In genomic region chr4:145161243-145161642, GRCm38 (mm10) we compare ENCODE assay signal across 11 mouse cellular contexts. TPM values are rescaled to one million over a fixed set of nuclear protein-coding genes. Genes with fewer than 3 reads are reported as not detected.
DNase-seq lines count a peak whose midpoint lies in the region; ATAC-seq lines count a peak whose summit lies in the region.
"Had no signal": no experiment of that assay in that cellular context is flagged by ENCODE, and none has a peak within 500 bp of the region (broad histone marks: within the 10 kb centered on the region; RNA-seq: fewer than 3 reads in every experiment).

No protein-coding gene starts in this region.

- 0 out of 2 replicates have a peak, but pooled peaks cover 5% of the 10 kb centered on the region for H3K36me3 ChIP-seq in hindbrain, embryonic 11.5 days (ENCODE audit: control insufficient read depth, insufficient read depth, low read length)
- H3K36me3 ChIP-seq in hindbrain, embryonic 12.5 days = peaks cover 84% of the 10 kb centered on the region

- H3K4me3 ChIP-seq in hindbrain, embryonic 11.5 days (ENCODE audit: low read depth, low read length) = no peak overlapping the region
- H3K4me3 ChIP-seq in hindbrain, embryonic 12.5 days = no peak overlapping the region
- H3K4me3 ChIP-seq: embryonic facial prominence, embryonic 12.5 days; heart, embryonic 13.5 days had no signal

- no peaks in the 10 kb centered on the region for H3K9me3 ChIP-seq in hindbrain, embryonic 11.5 days (ENCODE audit: control insufficient read depth, low read length)
- no peaks in the 10 kb centered on the region for H3K9me3 ChIP-seq in hindbrain, embryonic 12.5 days (replicated peaks)
- H3K9me3 ChIP-seq: embryonic facial prominence, embryonic 12.5 days; heart, embryonic 13.5 days had no signal

- no peak overlapping the region for H3K4me2 ChIP-seq in hindbrain, embryonic 11.5 days (replicated peaks; ENCODE audit: low read depth, low read length)
- H3K4me2 ChIP-seq in hindbrain, embryonic 12.5 days (replicated peaks) = no peak overlapping the region
- H3K4me2 ChIP-seq: embryonic facial prominence, embryonic 12.5 days; heart, embryonic 13.5 days had no signal

- ATAC-seq in hindbrain, embryonic 11.5 days (ENCODE audit: low FRiP score) = 0 out of 2 replicates have a peak, but pooled peaks have one; percentile 40
- ATAC-seq in hindbrain, embryonic 12.5 days (ENCODE audit: low FRiP score) = no peak

- H3K9ac ChIP-seq in hindbrain, embryonic 11.5 days (ENCODE audit: low read depth, low read length) = no peak overlapping the region
- no peak overlapping the region for H3K9ac ChIP-seq in hindbrain, embryonic 12.5 days
- H3K9ac ChIP-seq: embryonic facial prominence, embryonic 12.5 days; heart, embryonic 13.5 days had no signal

- H3K27ac ChIP-seq in hindbrain, embryonic 11.5 days (ENCODE audit: low read depth, low read length) = no peak overlapping the region
- no peak overlapping the region for H3K27ac ChIP-seq in hindbrain, embryonic 12.5 days
- H3K27ac ChIP-seq: embryonic facial prominence, embryonic 12.5 days; heart, embryonic 13.5 days had no signal

- H3K4me1 ChIP-seq in hindbrain, embryonic 11.5 days (replicated peaks; ENCODE audit: control insufficient read depth, insufficient read depth, low read length) = no peaks in the 10 kb centered on the region
- no peaks in the 10 kb centered on the region for H3K4me1 ChIP-seq in hindbrain, embryonic 12.5 days
- H3K4me1 ChIP-seq: embryonic facial prominence, embryonic 12.5 days; heart, embryonic 13.5 days had no signal

- peak; percentile 12 for DNase-seq in hindbrain, embryonic 11.5 days (ENCODE audit: low spot score)
- peak; percentile 33 for DNase-seq in urinary bladder, postnatal 14 days (ENCODE audit: low spot score)
- no peak for DNase-seq in urinary bladder, adult 18-20 months (ENCODE audit: low spot score in 2 of 2)
- DNase-seq in kidney, postnatal 10 days = peak; percentile 48
- DNase-seq in frontal cortex, postnatal 14 days (ENCODE audit: low spot score in 2 of 2) = no peak
- no peak for DNase-seq in gastrocnemius, postnatal 4 days (ENCODE audit: low spot score in 2 of 2)
- no peak for DNase-seq in gastrocnemius, postnatal 36 days
- DNase-seq: left cerebral cortex, postnatal 4 days had no signal

- intact Hi-C loops in gastrocnemius, postnatal 36 days (cut with DNase I) = no loop called here

- no peaks in the 10 kb centered on the region for H3K27me3 ChIP-seq in hindbrain, embryonic 11.5 days (ENCODE audit: control insufficient read depth, insufficient read depth, low read length)
- H3K27me3 ChIP-seq in hindbrain, embryonic 12.5 days = no peaks in the 10 kb centered on the region
- H3K27me3 ChIP-seq: embryonic facial prominence, embryonic 12.5 days; heart, embryonic 13.5 days had no signal

- 81% methylated on average over 1 of the region's 1 CpGs for WGBS in hindbrain, embryonic 11.5 days
- 86% methylated on average over 1 of the region's 1 CpGs for WGBS in hindbrain, embryonic 12.5 days

RNA-seq across cellular contexts. Expression of gene Vps13d, which starts 33.6 kb away (rescaled TPM):
- polyA plus RNA-seq in hindbrain, embryonic 11.5 days (2014; fragmentation: Nextera tagmentation; extraction: Ambion mirVana) = 10.6 and 15.2 TPM in 2 replicates
- 6.7 and 7.2 TPM in 2 replicates for polyA plus RNA-seq in hindbrain, embryonic 12.5 days (2016; fragmentation: Nextera tagmentation; extraction: Ambion mirVana)
- total RNA-seq in gastrocnemius, postnatal 4 days (2021) = 10 to 100 TPM; 43.3 to 45.1 TPM
- total RNA-seq in gastrocnemius, postnatal 36 days (2021) = 10 to 100 TPM; 28.4 to 31.1 TPM

Comparison
In these comparisons a context has a peak if more than half of its experiments do, and no peak if none do; other contexts are left out.
1. DNase-seq: peak in hindbrain, embryonic 11.5 days (single experiment), urinary bladder, postnatal 14 days (single experiment) and kidney, postnatal 10 days (single experiment); none in urinary bladder, adult 18-20 months (0 of 2), frontal cortex, postnatal 14 days (0 of 2), gastrocnemius, postnatal 4 days (0 of 2) and gastrocnemius, postnatal 36 days (0 of 2).